Mouse (Mus musculus) embryonic facial prominence, embryonic 12.5 days (tissue): ENCODE results near the gene Gm10647. TPM values are rescaled to one million over a fixed set of nuclear protein-coding genes. Genes with fewer than 3 reads are reported as not detected.
"Not testable (repeated sequence)": the region's sequence is repeated elsewhere in the genome, so short reads cannot be mapped to it uniquely, and the experiment has no call there.

ENCODE experiments used
- ATAC-seq: fragments of 200-750 bp; cut with Nextera tagmentation; 2 replicates; pipeline ENCODE4 v1.8.0; 2017; ENCODE audit not compliant: insufficient number of reproducible peaks, insufficient read depth, low FRiP score, low TSS enrichment
- H3K27ac ChIP-seq: fragments of 300-500 bp; sonication (generic); 2 replicates; pipeline ENCODE4 v1.5.1; 2016; ENCODE audit warnings: mild to moderate bottlenecking
- H3K27me3 ChIP-seq: fragments of 300-500 bp; sonication (generic); 2 replicates; pipeline ENCODE4 v1.6.1; 2016; ENCODE audit warnings: mild to moderate bottlenecking, moderate library complexity
- H3K36me3 ChIP-seq: fragments of 300-500 bp; sonication (generic); 2 replicates; pipeline ENCODE4 v1.6.1; 2016; ENCODE audit warnings: mild to moderate bottlenecking
- H3K4me1 ChIP-seq: fragments of 300-500 bp; sonication (generic); 2 replicates; pipeline ENCODE4 v1.6.1; 2016
- H3K4me2 ChIP-seq: fragments of 300-500 bp; sonication (generic); replicated peaks from 2 replicates; pipeline ENCODE4 v1.6.1; 2016; ENCODE audit warnings: mild to moderate bottlenecking, moderate library complexity
- H3K4me3 ChIP-seq: fragments of 300-500 bp; sonication (generic); 2 replicates; pipeline ENCODE4 v1.5.1; 2016; ENCODE audit warnings: mild to moderate bottlenecking
- H3K9ac ChIP-seq: fragments of 300-500 bp; sonication (generic); 2 replicates; pipeline ENCODE4 v1.6.1; 2016; ENCODE audit warnings: mild to moderate bottlenecking, moderate library complexity
- H3K9me3 ChIP-seq: fragments of 300-500 bp; sonication (generic); 2 replicates; pipeline ENCODE4 v1.6.1; 2016; ENCODE audit warnings: mild to moderate bottlenecking, moderate library complexity
- WGBS: fragments of 180-500 bp; shearing (Covaris S2); methylation state at CpG from one replicate; pipeline ENCODE4 v1.1.7; 2016; 5-methylcytosine and 5-hydroxymethylcytosine counted together
- polyA plus RNA-seq: library from polyadenylated mRNA; unstranded; fragments of >200 nt; fragmentation: Nextera tagmentation; extraction: Ambion mirVana; gene quantifications from 2 replicates; pipeline ENCODE4 v1.2.1, GENCODE M21; 2016

Gm10647 gene
- polyA plus RNA-seq, 1 experiment from 2014 or later = 0.99 TPM

- no peaks in the 10 kb centered on the region for H3K4me1 ChIP-seq
- 42% methylated on average over 12 of the region's 12 CpGs for WGBS
- H3K27me3 ChIP-seq = peaks cover 28% of the 10 kb centered on the region
- ATAC-seq = no peak
- no peak overlapping the region for H3K4me2 ChIP-seq
- no peak overlapping the region for H3K9ac ChIP-seq
- H3K4me3 ChIP-seq = no peak overlapping the region
- H3K9me3 ChIP-seq = no peaks in the 10 kb centered on the region
- no peaks in the 10 kb centered on the region for H3K36me3 ChIP-seq
- no peak overlapping the region for H3K27ac ChIP-seq
These were observed 5.1 kb downstream of the Gm10647 start for GRCm38 (mm10) chr9:66801947-66802346.

- not testable (repeated sequence) for H3K27ac ChIP-seq, H3K36me3 ChIP-seq, H3K9me3 ChIP-seq, H3K4me1 ChIP-seq, ATAC-seq
- Histone ChIP-seq H3K9ac (peak overlapping the region; percentile 42; the same call in 1 of the 2 replicates), H3K27me3 (peaks cover 31% of the 10 kb centered on the region), H3K4me3 (peak overlapping the region; percentile 27), H3K4me2 (peak overlapping the region; percentile 54)
- WGBS = 1% methylated on average over 30 of the region's 37 CpGs
These were observed 9.1 kb downstream of the Gm10647 start for GRCm38 (mm10) chr9:66805951-66806350.

- no peaks in the 10 kb centered on the region for H3K27me3 ChIP-seq
- 5% methylated on average over 2 of the region's 2 CpGs for WGBS
- H3K4me3 ChIP-seq = no peak overlapping the region
- H3K9ac ChIP-seq = no peak overlapping the region
- no peak overlapping the region for H3K4me2 ChIP-seq
- H3K4me1 ChIP-seq = 0 out of 2 replicates have a peak, but pooled peaks cover 5% of the 10 kb centered on the region
- H3K27ac ChIP-seq = no peak overlapping the region
- ATAC-seq = no peak
- no peaks in the 10 kb centered on the region for H3K36me3 ChIP-seq
- H3K9me3 ChIP-seq = no peaks in the 10 kb centered on the region
These were observed 16.6 kb downstream of the Gm10647 start for GRCm38 (mm10) chr9:66813392-66813791.

GRCm38 (mm10) chr9:66820996-66821395 lies 24.2 kb downstream of the Gm10647 start:
- Histone ChIP-seq H3K4me2 (no peak overlapping the region), H3K4me3 (no peak overlapping the region), H3K4me1 (no peaks in the 10 kb centered on the region), H3K9ac (no peak overlapping the region), H3K36me3 (no peaks in the 10 kb centered on the region), H3K27ac (no peak overlapping the region), H3K27me3 (no peaks in the 10 kb centered on the region), H3K9me3 (no peaks in the 10 kb centered on the region)
- ATAC-seq = no peak
- 76% methylated on average over 5 of the region's 5 CpGs for WGBS

- H3K4me2 ChIP-seq, H3K9ac ChIP-seq, H3K4me3 ChIP-seq, H3K27me3 ChIP-seq, H3K27ac ChIP-seq, H3K36me3 ChIP-seq, H3K4me1 ChIP-seq, H3K9me3 ChIP-seq, ATAC-seq: not testable (repeated sequence)
- WGBS = 87% methylated on average over 3 of the region's 5 CpGs
These were observed 25.4 kb downstream of the Gm10647 start for GRCm38 (mm10) chr9:66822255-66822654.

- ATAC-seq = no peak
- Histone ChIP-seq H3K36me3 (no peaks in the 10 kb centered on the region), H3K4me1 (no peaks in the 10 kb centered on the region), H3K9ac (no peak overlapping the region), H3K27me3 (peaks cover 4% of the 10 kb centered on the region; the same call in 1 of the 2 replicates), H3K4me3 (no peak overlapping the region), H3K27ac (no peak overlapping the region), H3K4me2 (no peak overlapping the region), H3K9me3 (no peaks in the 10 kb centered on the region)
- WGBS = 34% methylated on average over 1 of the region's 1 CpGs
These were observed 29.2 kb downstream of the Gm10647 start for GRCm38 (mm10) chr9:66825990-66826389.

GRCm38 (mm10) chr9:66832366-66832908 lies 35.6 kb downstream of the Gm10647 start:
- no peaks in the 10 kb centered on the region for H3K9me3 ChIP-seq
- H3K27me3 ChIP-seq = peaks cover 8% of the 10 kb centered on the region; the same call in 1 of the 2 replicates
- H3K9ac ChIP-seq = no peak overlapping the region
- peaks cover 7% of the 10 kb centered on the region; the same call in 1 of the 2 replicates for H3K4me1 ChIP-seq
- 42% methylated on average over 4 of the region's 4 CpGs for whole genome bisulfite sequencing
- no peak overlapping the region for H3K4me3 ChIP-seq
- H3K27ac ChIP-seq = no peak overlapping the region
- no peak for ATAC-seq
- H3K4me2 ChIP-seq = no peak overlapping the region
- no peaks in the 10 kb centered on the region for H3K36me3 ChIP-seq

- Histone ChIP-seq H3K4me2 (peak overlapping the region; percentile 96), H3K4me1 (peaks cover 7% of the 10 kb centered on the region; the same call in 1 of the 2 replicates), H3K36me3 (no peaks in the 10 kb centered on the region), H3K27me3 (peaks cover 4% of the 10 kb centered on the region; the same call in 1 of the 2 replicates), H3K4me3 (peak overlapping the region; percentile 51), H3K9ac (peak overlapping the region; percentile 39; the same call in 1 of the 2 replicates), H3K9me3 (no peaks in the 10 kb centered on the region), H3K27ac (no peak overlapping the region)
- ATAC-seq = no peak
- 19% methylated on average over 7 of the region's 7 CpGs for WGBS
These were observed 37.0 kb downstream of the Gm10647 start for GRCm38 (mm10) chr9:66833851-66834250.

GRCm38 (mm10) chr9:66834318-66835096 lies 37.7 kb downstream of the Gm10647 start, which contains the start of gene Aph1c:
Gene Aph1c, minus strand, starts transcription at chr9:66834726.
- peaks cover 7% of the 10 kb centered on the region; the same call in 1 of the 2 replicates for H3K4me1 ChIP-seq
- WGBS = under 1% methylated on average over 58 of the region's 58 CpGs
- no peak within 1 kb of the TSS for H3K27ac ChIP-seq
- peak within 1 kb of the TSS; percentile 51 for H3K4me3 ChIP-seq
- H3K9ac ChIP-seq = peak within 1 kb of the TSS; percentile 48
- no peaks in the 10 kb centered on the region for H3K9me3 ChIP-seq
- H3K4me2 ChIP-seq = peak within 1 kb of the TSS; percentile 96
- H3K36me3 ChIP-seq = no peaks in the 10 kb centered on the region
- peaks cover 4% of the 10 kb centered on the region; the same call in 1 of the 2 replicates for H3K27me3 ChIP-seq
- peak; percentile 99 for ATAC-seq

- Histone ChIP-seq H3K4me2 (peak overlapping the region; percentile 96), H3K9ac (peak overlapping the region; percentile 48), H3K4me3 (peak overlapping the region; percentile 51), H3K27ac (no peak overlapping the region), H3K36me3 (no peaks in the 10 kb centered on the region), H3K9me3 (no peaks in the 10 kb centered on the region), H3K4me1 (peaks cover 7% of the 10 kb centered on the region; the same call in 1 of the 2 replicates), H3K27me3 (peaks cover 4% of the 10 kb centered on the region; the same call in 1 of the 2 replicates)
- peak; percentile 82; the same call in 1 of the 2 replicates for ATAC-seq
- whole genome bisulfite sequencing = under 1% methylated on average over 24 of the region's 24 CpGs
These were observed 38.2 kb downstream of the Gm10647 start for GRCm38 (mm10) chr9:66835097-66835480.

- Histone ChIP-seq H3K9me3 (no peaks in the 10 kb centered on the region), H3K27me3 (no peaks in the 10 kb centered on the region), H3K4me1 (no peaks in the 10 kb centered on the region), H3K4me3 (no peak overlapping the region), H3K9ac (no peak overlapping the region), H3K4me2 (no peak overlapping the region), H3K36me3 (peaks cover 18% of the 10 kb centered on the region), H3K27ac (no peak overlapping the region)
- ATAC-seq = no peak
- 94% methylated on average over 5 of the region's 5 CpGs for WGBS
These were observed 50.0 kb downstream of the Gm10647 start for GRCm38 (mm10) chr9:66846822-66847221.
